Mouse (Mus musculus) c-Kit-negative CD71-positive TER-119-positive erythroid progenitor cells, embryonic 14.5 days (primary cell): ENCODE measurements around the gene Atg13.

ENCODE experiments used
- DNase-seq: peaks from one replicate; pipeline ENCODE4 v3.0.0-alpha.2; 2013; ENCODE audit warnings: low read depth, low spot score

The Atg13 gene

DNA sequence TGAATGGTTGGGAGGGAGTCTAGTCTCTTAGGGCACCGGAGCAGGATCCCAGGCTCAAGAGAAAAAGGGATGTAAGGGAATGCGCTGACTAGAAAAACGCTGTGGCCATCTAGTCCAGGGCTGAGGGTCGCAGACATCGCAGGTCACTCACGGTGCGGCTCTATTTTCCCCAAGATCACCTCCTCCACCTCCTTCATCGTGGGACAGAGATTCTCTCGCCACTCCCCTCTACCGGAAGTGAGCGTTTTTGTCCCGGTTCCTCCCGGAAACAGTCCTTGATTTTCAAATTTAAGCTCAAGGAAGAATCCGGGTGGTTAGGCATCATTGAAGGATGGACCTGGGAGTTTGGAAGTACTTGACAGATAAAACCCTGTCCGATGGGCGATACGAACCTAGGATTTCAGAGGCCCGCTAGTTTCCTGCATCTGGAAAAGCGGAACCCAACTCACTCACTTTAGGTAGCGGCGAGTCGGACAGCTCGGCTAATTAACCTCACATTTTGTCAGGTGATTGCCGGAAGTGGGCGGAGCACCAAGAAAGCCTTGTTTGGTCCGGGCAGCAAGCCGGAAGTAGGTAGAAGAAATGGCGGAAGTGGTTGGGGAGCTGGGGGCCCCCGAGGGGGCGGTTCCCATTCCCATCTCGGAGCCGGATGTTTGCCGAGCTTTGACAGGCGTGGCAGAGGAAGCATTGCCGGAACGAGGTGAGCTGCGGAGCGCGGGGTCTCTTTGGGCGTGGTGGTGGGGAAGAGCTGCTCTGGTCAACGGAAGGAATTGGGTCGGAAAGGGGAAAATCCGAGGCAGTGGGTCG is 60.6 kb downstream of the Atg13 start, which contains the start of the genes Zfp408 and Arhgap1:
Zfp408 (minus strand) TSS at position 239 of the 807 bp plus-strand sequence.
Arhgap1 (plus strand) TSS at position 308 of the 807 bp plus-strand sequence.
- peak; percentile 98 for DNase-seq

- no peak for DNase-seq
Observed at GRCm38 (mm10) chr2:91649152-91649551, 61.2 kb downstream of the Atg13 start.

DNA sequence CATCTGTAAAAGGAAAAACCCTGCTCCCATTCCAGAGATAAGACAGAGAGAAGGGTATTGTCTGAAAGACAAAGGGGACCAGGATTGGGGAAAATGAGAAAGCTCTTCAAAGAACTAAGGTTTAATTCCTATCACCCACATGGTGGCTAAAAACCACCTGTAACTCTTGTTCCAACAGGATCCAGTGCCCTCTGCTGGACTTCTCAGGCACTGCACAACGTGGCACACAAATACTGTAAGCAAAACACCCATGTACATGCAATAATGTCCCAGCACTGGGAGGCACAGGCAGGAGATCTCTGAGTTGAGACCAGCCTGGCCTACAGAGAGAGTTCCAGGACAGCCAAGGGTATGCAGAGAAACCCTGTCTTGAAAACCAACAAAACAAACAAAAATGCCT is 63.6 kb downstream of the Atg13 start:
- peak; percentile 47 for DNase-seq

- no peak for DNase-seq
Observed at GRCm38 (mm10) chr2:91645811-91646210, 64.6 kb downstream of the Atg13 start.

DNA sequence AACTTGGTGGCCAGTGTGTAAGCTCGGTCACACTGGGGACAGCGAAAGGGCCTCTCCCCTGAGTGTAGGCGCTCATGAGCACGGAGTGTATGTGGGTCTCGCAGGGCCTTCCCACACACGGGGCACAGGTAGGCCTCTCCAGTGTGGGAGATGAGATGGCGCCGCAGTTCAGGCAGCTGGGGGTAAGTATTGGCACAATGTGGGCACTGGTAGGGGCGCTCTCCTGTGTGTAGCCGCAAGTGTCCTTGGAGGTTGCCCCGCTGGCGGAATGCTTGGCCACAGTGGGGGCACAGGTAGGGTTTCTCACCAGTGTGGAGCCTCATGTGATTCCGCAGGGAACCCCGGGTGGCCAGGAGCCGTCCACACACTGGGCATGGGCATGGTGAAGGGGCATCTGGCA is 65.0 kb downstream of the Atg13 start:
- no peak for DNase-seq

- no peak for DNase-seq
Observed at GRCm38 (mm10) chr2:91644021-91644420, 66.4 kb downstream of the Atg13 start.

- peak; percentile 59 for DNase-seq
Observed at GRCm38 (mm10) chr2:91642825-91643415, 67.5 kb downstream of the Atg13 start.

- no peak for DNase-seq
Observed at GRCm38 (mm10) chr2:91638931-91639330, 71.4 kb downstream of the Atg13 start.

DNA sequence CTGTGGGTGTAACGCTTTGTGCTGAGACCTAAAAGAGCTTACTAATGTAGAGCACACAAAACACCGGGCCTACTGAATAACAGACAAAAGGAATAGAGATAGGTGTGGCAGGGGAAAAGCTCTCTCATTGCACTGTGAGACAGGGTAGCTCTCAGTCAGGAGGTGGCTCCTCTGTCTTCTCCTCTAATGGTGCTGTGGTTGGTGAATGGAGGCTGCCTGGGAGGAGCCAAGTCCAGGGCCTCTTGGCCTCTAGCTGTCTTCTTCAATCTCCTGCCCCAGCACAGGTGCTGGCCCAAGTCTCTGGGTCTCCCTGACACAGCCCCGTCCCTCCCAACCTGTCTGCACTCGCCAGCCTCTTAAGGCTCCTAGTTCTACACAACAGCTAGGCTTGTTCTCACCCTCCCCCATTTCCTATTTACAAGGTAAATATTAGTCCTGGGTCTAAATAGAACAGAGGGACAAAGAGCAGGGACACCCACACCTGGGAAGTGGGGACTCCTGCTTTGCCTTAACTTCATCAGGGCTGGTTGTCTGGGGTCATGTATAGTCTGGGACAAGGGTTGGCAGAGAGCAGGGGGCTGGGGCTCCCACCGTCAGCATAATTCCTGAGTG is 73.5 kb downstream of the Atg13 start:
- no peak for DNase-seq

GRCm38 (mm10) chr2:91636229-91636628 is 74.1 kb downstream of the Atg13 start, which contains the start of gene F2:
TSS of gene F2 (minus strand) at chr2:91636414.
- DNase-seq, result no peak

- no peak for DNase-seq
Observed at GRCm38 (mm10) chr2:91635486-91635885, 74.9 kb downstream of the Atg13 start.

DNA sequence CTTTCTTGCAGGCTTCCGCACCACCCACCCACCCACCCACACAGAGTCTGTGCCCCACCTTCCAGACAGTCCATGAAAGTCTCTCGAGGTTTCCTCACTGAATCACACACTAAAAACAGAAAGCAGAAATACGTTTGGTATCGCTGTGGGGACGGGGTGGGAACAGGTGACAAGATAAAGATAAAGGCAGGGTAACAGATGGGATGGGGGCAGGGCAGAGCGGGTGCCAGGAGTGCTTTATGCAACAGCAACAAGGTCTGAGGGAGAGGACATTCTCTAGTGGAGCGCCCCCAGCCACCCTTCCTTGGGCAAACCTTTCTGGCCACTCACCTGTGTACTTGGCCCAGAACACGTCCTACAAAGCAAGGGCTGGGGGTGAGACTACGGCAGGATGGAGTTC is 75.5 kb downstream of the Atg13 start:
- DNase-seq, result no peak

GRCm38 (mm10) chr2:91633334-91633977 is 76.9 kb downstream of the Atg13 start:
- no peak for DNase-seq

DNA sequence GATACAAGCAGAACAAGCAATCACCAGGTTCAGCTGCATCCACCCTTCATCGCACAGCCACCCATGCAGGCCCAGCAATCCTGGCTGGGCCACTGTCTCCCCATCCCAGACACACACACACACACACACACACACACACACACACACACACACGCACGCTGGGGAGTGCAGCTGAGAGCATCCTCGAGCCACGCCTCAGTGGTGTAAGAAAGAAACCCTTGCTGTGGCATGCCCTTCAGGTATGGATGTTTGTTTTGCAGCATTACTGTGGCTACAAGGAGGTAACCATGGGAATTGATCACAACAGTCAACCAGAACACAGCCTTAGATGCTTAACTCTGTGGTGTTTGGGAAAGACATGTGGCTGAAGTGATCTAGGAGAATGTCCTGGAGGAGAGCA is 78.1 kb downstream of the Atg13 start:
- no peak for DNase-seq

- DNase-seq, result no peak
Observed at GRCm38 (mm10) chr2:91631826-91632225, 78.5 kb downstream of the Atg13 start.

DNA sequence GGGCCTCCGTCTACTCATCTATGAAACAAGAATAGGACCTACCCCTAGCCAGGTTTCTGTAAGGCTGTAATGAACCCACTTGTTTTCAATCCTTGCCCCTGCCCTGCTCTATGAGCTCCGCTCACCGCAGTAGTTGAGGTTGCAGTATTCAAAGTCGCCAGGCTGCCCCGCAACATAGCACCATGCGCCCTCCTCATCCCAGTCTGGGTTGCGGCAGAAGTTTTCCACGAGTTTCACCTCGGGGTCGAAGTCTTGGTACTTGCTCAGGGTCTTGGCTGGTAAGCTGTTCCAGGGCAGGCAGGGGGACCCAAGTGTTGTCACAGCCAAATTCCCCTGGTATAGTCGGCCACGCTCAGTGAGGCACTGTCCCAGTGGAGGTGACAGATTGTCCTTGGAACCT is 80.0 kb downstream of the Atg13 start:
- DNase-seq, result no peak

GRCm38 (mm10) chr2:91629682-91630081 is 80.7 kb downstream of the Atg13 start:
- no peak for DNase-seq

GRCm38 (mm10) chr2:91628171-91628570 is 82.2 kb downstream of the Atg13 start:
- DNase-seq, result no peak

- no peak for DNase-seq
Observed at GRCm38 (mm10) chr2:91627486-91627885, 82.9 kb downstream of the Atg13 start.
